Mouse (Mus musculus) embryonic facial prominence, embryonic 11.5 days (tissue): ENCODE measurements around the gene Gm9508. TPM values are rescaled to one million over a fixed set of nuclear protein-coding genes. Genes with fewer than 3 reads are reported as not detected.
A peak's percentile ranks its signal among the peaks of the same experiment; 100 is the strongest.

Source experiments
- ATAC-seq: fragments of 200-750 bp; cut with Nextera tagmentation; replicated peaks from 2 replicates; pipeline ENCODE4 v1.8.0; 2017; ENCODE audit warnings: low read depth; ENCODE audit not compliant: insufficient number of reproducible peaks, low FRiP score, low TSS enrichment
- DNase-seq: peaks from one replicate; pipeline ENCODE4 v3.0.0-alpha.2; 2015; ENCODE audit warnings: low spot score
- H3K27ac ChIP-seq: fragments of 300-500 bp; sonication (generic); replicated peaks from 2 replicates; pipeline ENCODE4 v1.5.1; 2014; ENCODE audit warnings: mild to moderate bottlenecking, low read depth, low read length, control low read depth
- H3K27me3 ChIP-seq: fragments of 300-500 bp; sonication (generic); 2 replicates; pipeline ENCODE4 v1.6.1; 2014; ENCODE audit warnings: mild to moderate bottlenecking, low read length, moderate library complexity, mixed read lengths; ENCODE audit not compliant: control insufficient read depth, insufficient read depth
- H3K36me3 ChIP-seq: fragments of 300-500 bp; sonication (generic); replicated peaks from 2 replicates; pipeline ENCODE4 v1.6.1; 2014; ENCODE audit warnings: low read depth, mild to moderate bottlenecking, low read length, moderate library complexity, mixed read lengths; ENCODE audit not compliant: control insufficient read depth, insufficient read depth
- H3K4me1 ChIP-seq: fragments of 300-500 bp; sonication (generic); 2 replicates; pipeline ENCODE4 v1.6.1; 2014; ENCODE audit warnings: low read length, mixed read lengths; ENCODE audit not compliant: control insufficient read depth, insufficient read depth
- H3K4me2 ChIP-seq: fragments of 300-500 bp; sonication (generic); 2 replicates; pipeline ENCODE4 v1.6.1; 2014; ENCODE audit warnings: low read depth, mild to moderate bottlenecking, control low read depth, low read length, moderate library complexity
- H3K4me3 ChIP-seq: fragments of 300-500 bp; sonication (generic); 2 replicates; pipeline ENCODE4 v1.5.1; 2014; ENCODE audit warnings: low read depth, low read length, control low read depth
- H3K9ac ChIP-seq: fragments of 300-500 bp; sonication (generic); replicated peaks from 2 replicates; pipeline ENCODE4 v1.6.1; 2014; ENCODE audit warnings: mild to moderate bottlenecking, control low read depth, low read length
- H3K9me3 ChIP-seq: fragments of 300-500 bp; sonication (generic); replicated peaks from 2 replicates; pipeline ENCODE4 v1.6.1; 2016; ENCODE audit warnings: mild to moderate bottlenecking, low read length, inconsistent platforms, mixed read lengths; ENCODE audit not compliant: control insufficient read depth
- WGBS: fragments of 180-500 bp; shearing (Covaris S2); extraction: QIAGEN DNeasy Blood & Tissue Kit; methylation state at CpG from one replicate; pipeline ENCODE4 v1.1.7; 2014; 5-methylcytosine and 5-hydroxymethylcytosine counted together
- polyA plus RNA-seq: library from polyadenylated mRNA; unstranded; fragments of >200 nt; fragmentation: Nextera tagmentation; extraction: Ambion mirVana; gene quantifications from 2 replicates; pipeline ENCODE4 v1.2.1, GENCODE M21; 2014

The Gm9508 gene
- polyA plus RNA-seq, 1 experiment from 2014 or later = not detected

DNA sequence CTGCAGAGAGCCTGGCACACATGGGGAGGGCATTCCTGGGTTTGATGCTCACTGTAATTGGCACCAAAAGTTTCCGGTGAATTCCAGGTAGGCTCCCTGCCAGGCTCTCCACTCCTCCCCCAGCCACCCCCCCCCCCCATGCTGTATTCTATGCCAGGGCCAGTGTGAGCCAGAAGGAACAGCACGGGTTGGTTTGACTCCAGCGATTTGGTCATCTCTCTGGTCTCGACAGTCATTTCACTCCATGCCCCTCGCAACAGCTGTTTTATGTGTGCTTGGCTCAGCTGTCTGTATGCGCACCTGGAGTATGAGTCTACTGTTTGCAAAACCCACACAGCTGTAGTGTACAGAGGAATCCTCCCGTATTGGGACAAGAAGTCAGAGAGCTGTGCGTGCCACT lies 30.7 kb downstream of the Gm9508 start:
- WGBS = 83% methylated on average over 8 of the region's 8 CpGs

DNA sequence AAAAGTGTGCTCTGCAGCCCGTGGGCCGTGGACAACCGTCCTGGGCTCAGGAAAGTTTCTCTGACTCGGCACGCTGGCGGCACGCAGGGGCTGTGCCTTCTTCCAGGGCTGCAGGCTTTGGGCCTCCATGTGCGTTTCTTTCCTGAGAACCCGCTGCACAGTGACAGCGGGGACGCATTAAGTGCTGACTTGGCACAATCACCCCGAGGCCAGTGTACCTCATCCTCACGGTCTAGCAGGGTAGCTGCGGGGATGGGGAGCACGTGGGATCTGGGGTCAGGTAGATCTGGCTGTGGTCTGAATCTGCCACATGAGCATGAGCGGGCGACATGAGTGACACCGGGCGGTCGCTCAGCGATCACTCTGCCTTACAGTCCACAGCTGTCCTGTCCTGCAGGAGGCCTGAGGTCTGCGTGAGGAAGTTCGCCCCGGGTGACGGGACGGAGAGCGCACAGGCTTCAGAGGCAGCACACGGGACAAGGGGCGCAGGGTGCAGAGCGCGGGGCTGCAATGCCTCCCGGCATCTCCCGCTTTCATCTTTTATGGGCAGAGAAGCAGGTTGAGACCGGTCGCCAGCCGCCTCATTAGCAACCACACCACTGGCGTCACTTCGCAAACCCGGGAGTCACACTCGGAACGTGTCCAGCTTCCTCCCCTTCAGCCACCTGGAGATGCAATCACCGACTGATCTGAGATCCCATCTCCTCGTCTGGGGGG lies 32.9 kb downstream of the Gm9508 start:
- Histone ChIP-seq H3K27me3 (no peaks in the 10 kb centered on the region), H3K9me3 (no peaks in the 10 kb centered on the region), H3K27ac (no peak overlapping the region), H3K36me3 (no peaks in the 10 kb centered on the region), H3K4me3 (no peak overlapping the region), H3K4me1 (no peaks in the 10 kb centered on the region), H3K4me2 (no peak overlapping the region), H3K9ac (no peak overlapping the region)
- ATAC-seq = no peak
- no peak for DNase-seq
- 54% methylated on average over 43 of the region's 43 CpGs for WGBS

More for the DNA sequence above, 30.7 kb downstream of the Gm9508 start:
- Histone ChIP-seq H3K27me3 (no peaks in the 10 kb centered on the region), H3K4me3 (no peak overlapping the region), H3K9me3 (no peaks in the 10 kb centered on the region), H3K27ac (no peak overlapping the region), H3K4me1 (no peaks in the 10 kb centered on the region), H3K4me2 (no peak overlapping the region), H3K36me3 (no peaks in the 10 kb centered on the region), H3K9ac (no peak overlapping the region)
- ATAC-seq = no peak
- DNase-seq = no peak

DNA sequence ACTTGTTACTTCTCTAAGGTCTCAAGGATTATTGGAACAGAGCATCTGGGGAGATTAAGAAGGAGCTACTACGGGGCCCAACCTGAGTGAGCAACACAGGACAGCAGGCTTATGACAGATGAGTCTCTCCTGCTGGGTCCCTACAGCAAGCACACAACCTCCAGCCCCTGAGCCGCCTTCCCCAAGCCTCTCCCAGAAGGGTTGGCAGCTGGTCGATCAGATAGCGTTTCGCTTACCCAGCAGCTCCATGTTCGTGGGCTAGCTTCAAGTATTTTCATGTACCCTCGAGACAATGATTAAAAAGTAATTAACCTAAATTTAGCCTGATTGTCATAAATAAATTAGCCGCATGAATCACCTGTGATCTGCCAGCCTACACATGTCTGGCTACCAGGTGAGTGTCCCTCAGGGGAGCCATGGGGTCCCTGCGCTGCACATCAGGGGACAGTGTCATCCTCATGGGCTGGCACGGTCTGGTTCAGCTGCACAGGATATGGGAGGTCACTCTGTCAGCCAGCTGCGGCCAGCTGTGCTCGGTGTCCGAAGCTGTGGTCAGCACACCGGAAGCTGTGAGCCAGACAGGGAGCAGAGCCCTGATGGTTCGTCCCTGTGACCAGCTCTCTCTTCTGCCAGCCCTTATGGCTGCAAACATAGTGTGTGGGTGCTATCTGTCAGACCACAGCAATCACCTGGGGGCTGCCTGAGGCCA lies 38.6 kb downstream of the Gm9508 start:
- ATAC-seq (0 out of 2 replicates have a peak, but pooled peaks have one; percentile 23), DNase-seq (no peak)
- Histone ChIP-seq H3K4me2 (no peak overlapping the region), H3K9me3 (no peaks in the 10 kb centered on the region), H3K27ac (no peak overlapping the region), H3K4me1 (no peaks in the 10 kb centered on the region), H3K9ac (no peak overlapping the region), H3K27me3 (no peaks in the 10 kb centered on the region), H3K4me3 (no peak overlapping the region), H3K36me3 (no peaks in the 10 kb centered on the region)
- WGBS = 72% methylated on average over 15 of the region's 15 CpGs

DNA sequence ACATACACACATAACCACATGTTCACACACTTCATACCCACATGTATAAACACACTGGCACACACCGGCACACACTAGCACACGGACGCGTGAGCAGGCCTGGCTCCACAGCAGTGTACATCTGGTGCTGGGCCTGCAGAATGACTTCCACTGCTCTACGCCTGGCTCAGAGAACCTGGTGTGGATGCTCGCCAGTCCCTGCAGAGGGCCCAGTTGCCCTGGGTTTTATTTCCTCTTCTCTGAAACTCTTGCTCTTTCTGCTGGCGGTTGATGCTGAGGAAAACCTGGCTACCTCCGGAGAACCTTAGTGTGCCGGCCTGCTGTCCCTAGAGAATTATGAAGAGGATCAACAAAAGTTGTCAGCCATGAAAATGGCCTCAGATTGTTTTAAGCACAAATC lies 45.0 kb downstream of the Gm9508 start:
- Histone ChIP-seq H3K9ac (no peak overlapping the region), H3K36me3 (no peaks in the 10 kb centered on the region), H3K4me2 (no peak overlapping the region), H3K4me3 (no peak overlapping the region), H3K4me1 (no peaks in the 10 kb centered on the region), H3K27me3 (no peaks in the 10 kb centered on the region), H3K27ac (no peak overlapping the region), H3K9me3 (no peaks in the 10 kb centered on the region)
- no peak for DNase-seq
- no peak for ATAC-seq
- WGBS = 86% methylated on average over 9 of the region's 9 CpGs

DNA sequence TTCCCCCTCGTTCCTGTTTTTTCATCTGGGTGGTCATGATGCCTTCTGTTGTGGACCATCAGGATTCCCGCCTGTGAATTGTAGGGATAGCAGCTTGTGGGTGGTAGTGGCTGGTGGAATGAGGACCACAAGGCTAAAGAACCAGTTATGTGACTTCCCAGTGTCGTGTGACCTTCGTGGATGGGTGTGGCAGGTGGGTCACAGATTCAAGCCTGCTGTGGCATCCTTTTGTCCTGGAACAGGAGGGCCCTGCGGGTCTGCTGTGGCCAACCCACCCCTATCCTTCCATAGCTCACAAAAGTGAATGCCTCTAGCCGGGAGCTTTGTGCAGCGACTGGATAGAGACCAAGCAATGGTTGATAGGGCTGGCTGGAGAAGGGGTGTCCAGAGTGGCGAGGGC lies 49.1 kb downstream of the Gm9508 start:
- Histone ChIP-seq H3K9ac (no peak overlapping the region), H3K27ac (no peak overlapping the region), H3K27me3 (no peaks in the 10 kb centered on the region), H3K9me3 (no peaks in the 10 kb centered on the region), H3K36me3 (peaks cover 6% of the 10 kb centered on the region), H3K4me2 (no peak overlapping the region), H3K4me3 (no peak overlapping the region), H3K4me1 (no peaks in the 10 kb centered on the region)
- WGBS = 79% methylated on average over 8 of the region's 8 CpGs
- no peak for DNase-seq
- ATAC-seq = no peak

DNA sequence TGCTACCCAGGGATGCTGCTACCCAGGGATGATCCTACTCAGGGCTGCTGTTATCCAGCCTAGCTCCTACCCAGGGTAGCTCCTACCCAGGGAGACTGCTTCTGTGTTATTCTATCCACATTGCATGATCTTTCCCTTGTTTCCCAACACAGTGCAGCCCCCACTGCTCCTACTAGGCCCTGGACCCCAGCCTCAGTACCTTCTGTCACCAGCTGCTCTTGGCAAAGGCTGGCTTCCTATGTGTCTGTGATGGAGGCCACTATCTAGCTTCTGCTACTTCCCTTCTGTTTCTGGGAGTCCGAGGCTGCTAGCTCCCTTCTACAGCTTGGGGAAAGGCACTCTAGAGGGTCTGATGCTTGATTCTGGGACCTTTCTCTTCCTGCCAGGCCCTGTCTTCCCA lies 49.6 kb downstream of the Gm9508 start:
- Histone ChIP-seq H3K27me3 (no peaks in the 10 kb centered on the region), H3K4me1 (no peaks in the 10 kb centered on the region), H3K27ac (no peak overlapping the region), H3K4me3 (no peak overlapping the region), H3K4me2 (no peak overlapping the region), H3K9ac (no peak overlapping the region), H3K36me3 (peaks cover 6% of the 10 kb centered on the region), H3K9me3 (no peaks in the 10 kb centered on the region)
- WGBS = 89% methylated on average over 1 of the region's 1 CpGs
- DNase-seq = no peak
- ATAC-seq = no peak

Other genes starting within 250 kb of the Gm9508 start
- gene Fam207a, start 181.4 kb downstream of the Gm9508 start, polyA plus RNA-seq = 40.6 and 42.3 TPM in 2 replicates
- gene Itgb2, start 167.0 kb downstream of the Gm9508 start, polyA plus RNA-seq = 1.3 and 1.4 TPM in 2 replicates
- 89.2 and 95.6 TPM in 2 replicates for gene Pttg1ip, start 115.5 kb downstream of the Gm9508 start, polyA plus RNA-seq
- 382 and 410 TPM in 2 replicates for gene Sumo3, start 91.1 kb downstream of the Gm9508 start, polyA plus RNA-seq
- gene Gm49325, start 91.0 kb downstream of the Gm9508 start, polyA plus RNA-seq = 1.6 TPM in 1 of 2 replicates, not detected in the other
- 41.2 and 44.1 TPM in 2 replicates for gene Ube2g2, start 75.0 kb downstream of the Gm9508 start, polyA plus RNA-seq
- 0.39 and 0.64 TPM in 2 replicates for gene Tspear, start 10.7 kb downstream of the Gm9508 start, polyA plus RNA-seq
- not detected in 2 replicates for gene Gm19402, start 6.5 kb downstream of the Gm9508 start, polyA plus RNA-seq
- not detected in 2 replicates for gene Gm10272, start 9.4 kb upstream of the Gm9508 start, polyA plus RNA-seq
- gene Gm10024, start 14.2 kb upstream of the Gm9508 start, polyA plus RNA-seq = not detected in 2 replicates
- not detected in 2 replicates for gene Gm10142, start 18.6 kb upstream of the Gm9508 start, polyA plus RNA-seq
- not detected in 2 replicates for gene Krtap12-1, start 23.4 kb upstream of the Gm9508 start, polyA plus RNA-seq
- gene Gm10100, start 29.3 kb upstream of the Gm9508 start, polyA plus RNA-seq = not detected in 2 replicates
- not detected in 2 replicates for gene Gm18596, start 45.4 kb upstream of the Gm9508 start, polyA plus RNA-seq
- gene Gm9736, start 54.1 kb upstream of the Gm9508 start, polyA plus RNA-seq = not detected in 2 replicates
- not detected in 2 replicates for gene Gm3233, start 62.4 kb upstream of the Gm9508 start, polyA plus RNA-seq
- not detected in 2 replicates for gene Gm3238, start 74.1 kb upstream of the Gm9508 start, polyA plus RNA-seq
- not detected in 2 replicates for gene Gm7138, start 79.7 kb upstream of the Gm9508 start, polyA plus RNA-seq
- not detected in 2 replicates for gene Gm3250, start 85.3 kb upstream of the Gm9508 start, polyA plus RNA-seq
- gene Gm7137, start 91.0 kb upstream of the Gm9508 start, polyA plus RNA-seq = not detected in 2 replicates
- gene Gm9639, start 97.8 kb upstream of the Gm9508 start, polyA plus RNA-seq = not detected in 2 replicates
- not detected in 2 replicates for gene Gm19668, start 101.9 kb upstream of the Gm9508 start, polyA plus RNA-seq
- gene Gm9507, start 114.6 kb upstream of the Gm9508 start, polyA plus RNA-seq = not detected in 2 replicates
- gene Gm2696, start 117.4 kb upstream of the Gm9508 start, polyA plus RNA-seq = not detected in 2 replicates
- gene Krtap10-4, start 129.9 kb upstream of the Gm9508 start, polyA plus RNA-seq = not detected in 2 replicates
- gene Krtap10-10, start 138.7 kb upstream of the Gm9508 start, polyA plus RNA-seq = not detected in 2 replicates
- gene Gm36176, start 149.6 kb upstream of the Gm9508 start, polyA plus RNA-seq = not detected in 2 replicates
- not detected in 2 replicates for gene Gm10318, start 155.6 kb upstream of the Gm9508 start, polyA plus RNA-seq
- gene Gm3285, start 164.7 kb upstream of the Gm9508 start, polyA plus RNA-seq = not detected in 2 replicates
- gene Lrrc3, start 205.3 kb upstream of the Gm9508 start, polyA plus RNA-seq = 2.2 and 2.5 TPM in 2 replicates